Mouse (Mus musculus) monocyte, adult 2 months (primary cell): Measurements from ENCODE around the gene Ccdc87.

Experiments
- DNase-seq, 2 experiments: peaks; one replicate each; pipeline ENCODE4 v3.0.0; 2022; ENCODE audit warnings: low spot score in 2 of 2, low read depth in 1 of 2

Gene Ccdc87

GRCm38 (mm10) chr19:4889791-4890190, 50.6 kb downstream of the Ccdc87 start:
- DNase-seq, result no peak

DNA sequence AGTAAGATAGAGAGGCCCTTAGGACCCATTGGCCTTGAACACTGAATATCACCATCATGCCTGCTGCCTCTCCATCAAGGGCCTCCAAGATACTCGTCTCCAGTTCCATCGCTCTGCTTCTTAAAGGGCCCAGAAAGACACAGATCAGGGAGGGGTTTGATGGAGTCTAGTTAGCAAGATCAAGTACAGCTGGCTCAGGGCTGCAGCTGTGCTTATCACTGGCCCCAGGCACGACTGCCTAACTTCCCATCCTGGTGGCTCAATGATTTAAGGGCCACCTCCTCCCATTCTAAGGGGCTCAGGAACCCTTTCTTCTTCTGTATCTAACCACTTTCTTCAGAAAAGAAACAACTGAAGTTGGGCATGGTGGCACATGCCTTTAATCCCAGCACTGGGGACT, 52.6 kb downstream of the Ccdc87 start:
- DNase-seq, result no peak
